Mouse (Mus musculus) liver, adult (tissue): ENCODE measurements around the gene Cyth1.

Source experiments
- GATA4 ChIP-seq: IDR thresholded peaks from 2 replicates; pipeline ENCODE4 v1.6.1; 2014; ENCODE audit warnings: mild to moderate bottlenecking, low read length; ENCODE audit not compliant: insufficient replicate concordance

Cyth1 gene

GRCm38 (mm10) chr11:118239281-118240198 lies 8.9 kb downstream of the Cyth1 start:
- no peak for TF ChIP-seq GATA4

GRCm38 (mm10) chr11:118236520-118237190 lies 11.7 kb downstream of the Cyth1 start:
- peak; percentile 66; the same call in 1 of the 2 replicates for TF ChIP-seq GATA4

- TF ChIP-seq GATA4: no peak
These were observed 13.5 kb downstream of the Cyth1 start for GRCm38 (mm10) chr11:118234929-118235328.

- peak; percentile 55; the same call in 1 of the 2 replicates for TF ChIP-seq GATA4
These were observed 13.9 kb downstream of the Cyth1 start for GRCm38 (mm10) chr11:118234500-118234899.

GRCm38 (mm10) chr11:118233924-118234323 lies 14.5 kb downstream of the Cyth1 start:
- TF ChIP-seq GATA4: no peak

GRCm38 (mm10) chr11:118232314-118232831 lies 16.0 kb downstream of the Cyth1 start:
- no peak for TF ChIP-seq GATA4

- no peak for TF ChIP-seq GATA4
These were observed 18.5 kb downstream of the Cyth1 start for GRCm38 (mm10) chr11:118229941-118230340.

- no peak for TF ChIP-seq GATA4
These were observed 20.7 kb downstream of the Cyth1 start for GRCm38 (mm10) chr11:118227650-118228049.

- TF ChIP-seq GATA4: no peak
These were observed 21.5 kb downstream of the Cyth1 start for GRCm38 (mm10) chr11:118226850-118227249.

GRCm38 (mm10) chr11:118225862-118226261 lies 22.5 kb downstream of the Cyth1 start:
- no peak for TF ChIP-seq GATA4

GRCm38 (mm10) chr11:118225056-118225836 lies 23.1 kb downstream of the Cyth1 start:
- no peak for TF ChIP-seq GATA4

GRCm38 (mm10) chr11:118223416-118224067 lies 24.9 kb downstream of the Cyth1 start:
- TF ChIP-seq GATA4: no peak

GRCm38 (mm10) chr11:118222917-118223316 lies 25.5 kb downstream of the Cyth1 start:
- TF ChIP-seq GATA4: no peak

- no peak for TF ChIP-seq GATA4
These were observed 26.0 kb downstream of the Cyth1 start for GRCm38 (mm10) chr11:118222351-118222885.

- no peak for TF ChIP-seq GATA4
These were observed 27.7 kb downstream of the Cyth1 start for GRCm38 (mm10) chr11:118220561-118221262.
